Mouse (Mus musculus) T-helper 1 cell (primary cell): ENCODE data around the gene Trim33.

ENCODE experiments used
- in situ Hi-C: fragments of 300-600 bp; cut with MboI, MseI; formaldehyde crosslinking; loops from one replicate; pipeline ENCODE4 v1.15.1; 2025; ENCODE audit warnings: high pct_unique_total_duplicates

The Trim33 gene

DNA sequence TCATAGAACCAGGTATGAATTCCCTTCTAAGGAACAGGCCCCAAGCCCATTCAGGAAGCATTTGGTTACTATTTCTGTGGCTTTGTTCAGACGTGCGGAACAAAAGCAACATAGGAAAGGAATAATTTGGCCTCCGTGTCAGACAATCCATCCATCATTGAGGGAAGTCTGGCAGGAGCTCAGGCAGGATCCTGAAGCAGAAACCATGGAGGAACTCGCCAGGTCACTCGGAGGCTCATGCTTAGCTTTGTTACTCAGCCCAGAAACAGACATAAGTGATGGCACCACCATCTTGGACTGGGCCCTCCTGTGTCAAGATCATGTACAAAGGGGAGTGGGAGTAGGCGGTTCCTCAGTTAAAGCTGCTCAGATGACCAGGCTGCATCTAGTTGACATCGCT lies 82.1 kb downstream of the Trim33 start:
- in situ Hi-C loops = loop anchor here (10.0 kb wide), 1 partner anchor 136 kb away; no protein-coding TSS in a partner anchor

DNA sequence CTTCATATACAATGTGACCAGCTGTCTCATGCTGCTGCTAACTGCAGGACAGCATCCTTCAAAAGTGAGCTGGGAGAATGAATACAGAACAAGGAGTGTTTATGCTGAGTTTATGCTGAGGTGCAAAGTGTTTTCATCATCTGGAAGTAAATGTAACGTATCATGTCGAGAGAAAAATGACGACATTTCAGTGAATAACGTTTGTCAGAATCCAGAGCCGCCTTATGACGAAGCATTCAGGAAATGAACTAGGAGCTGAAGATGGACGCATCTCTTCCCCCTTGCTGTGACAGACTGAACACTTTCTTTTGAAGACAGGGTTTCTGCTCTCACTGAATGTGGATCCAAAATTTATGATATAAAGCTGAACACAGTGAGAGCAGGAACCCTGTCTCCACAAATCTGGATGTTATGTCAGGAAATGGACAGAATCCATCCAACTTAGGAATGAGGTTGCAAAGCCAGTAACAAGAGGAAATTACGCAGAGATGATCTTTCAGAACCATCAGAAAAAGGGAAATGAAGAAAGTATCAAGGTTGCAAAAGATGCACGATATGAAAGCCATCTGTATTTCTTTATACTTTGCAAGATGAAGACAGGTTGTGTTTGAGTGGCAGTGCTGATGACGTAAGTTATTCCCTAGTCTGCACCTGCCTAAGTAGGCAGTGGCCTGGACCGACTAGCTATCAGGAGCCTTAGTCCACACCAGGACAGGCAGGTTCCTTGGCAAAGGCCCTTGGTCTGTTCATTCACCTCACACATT lies 85.3 kb downstream of the Trim33 start:
- in situ Hi-C loops = loop anchor here (10.0 kb wide), 1 partner anchor 140 kb away; no protein-coding TSS in a partner anchor

DNA sequence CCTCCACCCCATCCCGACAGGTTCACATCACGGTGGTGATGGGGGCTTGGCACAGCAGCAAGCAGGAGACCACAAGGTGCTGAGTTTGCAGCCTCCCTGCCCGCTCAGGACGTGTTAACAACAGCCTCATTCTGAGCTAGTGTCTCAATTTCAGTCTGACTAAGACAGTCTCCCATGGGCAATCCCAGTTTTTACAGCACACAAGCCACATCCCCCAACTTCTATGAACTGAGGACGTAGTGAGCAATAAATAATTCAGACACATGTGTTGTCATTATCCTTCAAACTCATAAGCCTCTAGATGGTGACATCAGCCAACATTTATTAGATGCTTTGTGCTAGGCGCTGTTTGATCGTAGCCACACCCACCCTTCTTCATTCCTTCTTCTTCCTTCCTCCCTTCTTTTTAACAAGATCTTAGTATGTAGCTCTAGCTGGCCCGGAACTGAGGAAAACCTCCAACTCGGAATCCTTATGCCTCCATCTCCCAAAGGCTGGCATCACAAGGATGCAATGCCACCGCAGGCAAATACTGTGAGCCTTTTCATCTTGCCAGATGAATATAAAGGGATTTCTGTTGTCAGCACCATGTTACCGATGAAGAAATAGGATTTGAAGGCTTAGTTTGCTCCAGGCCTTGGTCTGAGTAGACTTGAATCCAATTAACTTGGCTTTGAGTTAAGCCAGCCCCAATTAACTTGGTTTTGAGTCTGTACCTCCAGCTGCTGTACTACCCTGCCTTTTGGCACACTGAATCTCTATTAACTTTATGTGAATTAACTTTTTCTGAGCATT lies 88.3 kb downstream of the Trim33 start:
- in situ Hi-C loops = loop anchor here (10.0 kb wide), 1 partner anchor 143 kb away; no protein-coding TSS in a partner anchor

DNA sequence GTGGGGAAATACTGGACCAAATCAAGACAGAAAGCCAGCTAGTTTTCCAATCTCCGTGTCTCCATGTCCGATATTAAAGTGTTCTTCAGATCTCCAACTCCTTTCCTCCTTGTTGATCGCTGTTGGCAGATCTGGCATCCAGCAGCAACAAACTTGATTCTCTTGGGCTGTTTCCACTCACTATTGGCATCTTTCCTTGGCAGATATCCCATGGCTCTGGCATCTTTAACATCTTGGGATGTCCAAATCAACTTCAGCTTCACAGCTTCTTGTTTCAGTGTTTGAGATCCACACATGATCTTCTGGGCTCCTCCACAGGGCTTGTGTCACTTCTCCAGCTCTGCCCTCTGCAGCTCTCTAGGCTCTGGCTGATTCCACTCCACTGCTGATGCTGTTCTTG lies 89.6 kb downstream of the Trim33 start:
- in situ Hi-C loops = loop anchor here (10.0 kb wide), 1 partner anchor 144 kb away; no protein-coding TSS in a partner anchor

DNA sequence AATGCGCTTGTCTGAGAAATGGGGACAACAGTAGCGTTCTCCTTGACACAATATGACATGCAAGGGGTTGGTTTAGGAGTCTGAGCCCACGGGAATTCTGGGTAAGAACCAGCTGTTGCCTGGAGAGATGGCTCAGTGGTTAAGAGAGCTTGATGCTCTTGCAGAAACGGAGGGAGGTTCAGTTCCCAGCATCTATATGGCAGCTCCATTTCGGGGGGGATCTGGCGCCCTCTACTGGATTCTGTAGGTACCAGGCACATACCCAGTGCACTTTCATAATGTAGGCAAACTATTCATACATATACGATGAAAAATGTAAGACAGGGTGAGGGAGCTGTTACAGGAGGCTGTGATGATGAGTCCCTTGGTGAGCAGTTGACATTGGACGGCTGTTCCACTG lies 94.9 kb downstream of the Trim33 start:
- in situ Hi-C loops = no loop called here

DNA sequence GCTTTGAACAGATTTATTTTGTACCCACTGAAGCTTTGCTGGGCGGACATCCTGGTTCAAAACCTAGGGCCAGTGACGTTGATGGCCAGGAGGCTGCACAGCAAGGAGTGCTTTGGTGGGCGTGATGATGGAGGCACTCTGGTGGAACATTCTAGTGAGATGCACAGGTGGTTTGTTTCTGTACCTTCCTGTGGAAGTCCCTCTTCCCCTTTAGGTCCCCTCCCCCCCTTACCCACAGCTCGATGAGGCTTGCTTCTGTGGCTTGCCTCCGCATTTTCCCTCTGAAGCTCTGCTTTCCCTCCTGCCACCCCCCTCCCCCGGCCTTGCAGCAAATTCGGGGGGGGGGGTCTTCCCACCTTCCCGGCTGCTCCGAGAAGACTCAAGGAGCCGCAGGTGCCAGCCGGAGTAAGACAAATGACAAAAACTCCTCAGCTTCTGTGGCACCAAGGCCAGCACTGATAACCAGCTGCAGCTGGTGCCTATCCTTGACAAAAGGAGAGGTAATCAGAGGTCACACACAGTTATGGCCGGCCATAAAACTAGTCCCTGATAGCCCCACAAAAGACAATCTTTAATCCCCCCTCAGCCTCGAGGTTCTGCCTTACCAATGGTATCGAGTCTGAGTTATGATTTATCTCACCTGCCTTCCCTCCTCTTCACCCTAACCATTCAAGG lies 96.2 kb downstream of the Trim33 start:
- in situ Hi-C loops = no loop called here

DNA sequence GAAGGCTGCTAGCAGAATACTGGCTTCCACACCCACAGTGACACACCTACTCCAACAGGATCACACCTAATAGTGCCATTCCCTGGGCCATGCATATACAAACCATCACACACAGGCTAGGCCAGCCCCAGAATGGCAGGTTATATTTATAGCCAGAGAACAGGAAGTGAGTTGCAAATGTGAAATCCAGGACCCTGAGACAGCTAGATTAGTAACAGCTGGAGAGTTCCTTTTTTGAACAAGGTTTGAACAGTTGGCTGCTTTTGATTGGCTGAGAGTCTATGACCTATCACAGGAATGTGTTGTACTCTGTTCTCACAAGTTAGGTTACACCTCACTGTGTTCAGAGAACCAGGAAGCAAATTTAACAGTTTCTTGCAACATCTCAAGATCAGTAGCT lies 98.9 kb downstream of the Trim33 start:
- in situ Hi-C loops = no loop called here

DNA sequence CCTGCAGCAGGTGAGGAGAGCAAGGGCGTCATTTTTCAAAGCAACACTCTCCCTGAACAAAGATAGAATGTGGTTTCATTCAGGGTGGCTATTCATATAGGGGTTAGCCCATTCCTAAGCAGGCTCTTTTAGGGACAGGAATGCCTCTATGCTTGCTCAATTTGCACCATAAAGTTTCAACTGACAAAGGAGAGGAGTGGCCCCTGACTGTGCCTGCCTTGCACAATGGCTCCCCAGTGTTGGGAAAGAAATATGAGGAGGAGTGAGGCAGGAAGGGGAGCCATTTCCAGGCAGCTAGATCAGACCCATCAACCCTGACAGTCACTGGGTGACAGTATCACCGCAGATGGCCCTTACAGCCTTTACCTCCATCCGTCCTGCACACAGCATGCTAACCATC lies 100.3 kb downstream of the Trim33 start:
- in situ Hi-C loops = no loop called here

DNA sequence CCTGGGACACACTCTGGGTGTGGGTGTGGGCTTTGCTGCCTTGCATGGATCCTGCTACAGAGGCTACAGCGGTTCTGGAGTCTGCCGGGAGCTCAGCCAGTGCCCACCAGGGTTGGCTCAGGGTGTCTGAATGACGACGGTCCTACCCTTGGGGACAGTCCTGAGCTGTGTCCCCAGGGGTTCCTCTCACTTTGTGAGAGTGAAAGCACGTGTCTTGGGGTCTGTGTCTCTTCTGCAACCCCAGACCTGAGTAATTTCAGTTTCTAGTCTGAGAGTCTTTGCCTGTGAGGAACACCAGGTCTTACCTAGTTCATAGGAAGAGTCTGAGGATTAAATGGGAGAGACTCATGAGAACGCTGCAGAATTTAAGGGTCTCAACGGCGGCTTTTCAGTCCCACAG lies 101.7 kb downstream of the Trim33 start:
- in situ Hi-C loops = no loop called here

DNA sequence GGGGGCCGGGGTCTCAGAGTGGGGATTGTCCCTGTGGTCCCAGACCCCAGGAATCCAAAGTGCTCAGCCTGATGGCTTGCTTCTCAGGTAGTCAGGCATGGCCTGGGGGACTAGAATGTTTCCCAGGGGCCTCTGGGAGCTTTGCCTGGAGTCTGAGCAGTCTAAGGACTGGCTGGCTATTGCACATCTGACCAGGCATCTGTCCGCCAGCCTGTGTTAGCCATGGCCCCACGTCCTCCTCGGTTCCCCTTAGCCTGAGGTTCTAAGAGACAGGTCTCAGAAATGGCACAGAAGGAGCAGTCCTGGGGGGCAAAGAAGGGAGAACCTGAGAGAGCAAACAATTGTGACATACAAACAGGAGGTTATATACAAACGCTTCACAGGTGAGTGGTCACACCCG lies 102.3 kb downstream of the Trim33 start:
- in situ Hi-C loops = no loop called here

DNA sequence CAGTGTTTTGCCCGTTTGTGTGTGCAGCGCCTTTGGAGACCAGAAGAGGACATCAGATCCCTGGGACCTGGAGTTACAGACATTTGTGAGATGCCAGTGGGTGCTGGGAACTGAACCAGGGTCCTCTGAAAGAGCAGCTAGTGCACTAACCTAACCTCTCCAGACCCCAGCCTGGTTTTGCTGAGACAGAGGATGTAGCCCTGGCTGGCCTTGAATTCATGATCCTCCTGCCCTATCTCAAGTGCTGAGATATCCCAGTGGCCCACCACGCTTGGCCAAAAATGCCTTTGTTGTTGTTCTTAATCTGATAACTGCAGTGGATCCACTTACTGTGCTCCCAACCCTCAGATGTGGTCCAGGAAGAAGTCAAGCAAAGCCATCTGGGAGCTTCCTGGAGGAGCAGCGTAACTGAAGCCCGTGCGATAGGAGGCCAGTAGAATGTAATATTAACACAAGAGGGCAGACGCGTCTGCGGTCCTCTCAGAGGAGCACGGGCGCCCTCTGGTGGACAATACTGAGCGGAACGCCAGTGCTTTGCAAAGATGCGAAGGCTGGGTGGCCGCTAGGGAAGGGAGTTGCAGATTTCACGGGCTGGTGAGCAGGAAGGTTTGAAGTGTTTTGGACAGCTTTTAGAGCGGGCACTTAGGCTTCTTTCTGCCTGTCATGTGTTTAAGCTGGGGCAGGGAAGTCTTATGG lies 103.9 kb downstream of the Trim33 start:
- in situ Hi-C loops = no loop called here

DNA sequence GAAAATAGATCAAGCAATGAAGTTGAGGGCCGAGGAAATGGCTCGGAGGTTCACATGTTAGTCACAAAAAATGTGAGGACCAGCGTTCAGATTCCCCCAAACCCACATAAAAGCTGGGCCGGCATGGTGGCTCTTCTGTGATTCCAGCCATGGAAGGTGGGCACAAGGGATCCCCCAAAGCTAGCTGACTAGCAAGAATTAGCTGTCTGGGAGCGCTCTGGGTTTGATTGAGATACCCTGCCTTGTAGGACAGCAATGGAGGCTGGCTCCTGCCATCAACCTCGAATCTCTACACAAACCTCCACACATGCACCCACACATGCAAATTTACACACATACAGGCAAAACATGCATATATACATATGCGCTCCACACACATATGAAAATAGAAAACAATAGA lies 105.4 kb downstream of the Trim33 start:
- in situ Hi-C loops = no loop called here

DNA sequence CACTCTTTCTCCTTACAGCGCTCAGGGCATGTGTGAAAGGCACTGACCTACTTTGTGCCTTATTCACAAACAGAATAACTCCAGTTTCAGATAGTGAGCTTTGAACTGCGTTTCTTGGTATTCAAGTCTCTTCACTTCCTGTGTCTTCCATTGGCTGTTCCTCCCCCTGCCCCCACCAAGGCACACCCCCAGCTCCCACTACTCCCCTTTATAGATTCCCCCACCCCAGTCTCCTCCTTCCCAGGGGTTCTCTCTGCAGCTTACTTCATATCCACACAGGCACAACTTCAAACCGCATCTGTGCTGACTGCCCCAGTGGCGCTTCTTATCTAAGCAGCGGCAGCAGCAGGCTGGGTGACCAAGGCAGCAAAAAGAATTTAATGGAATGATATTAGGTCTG lies 105.9 kb downstream of the Trim33 start:
- in situ Hi-C loops = no loop called here

DNA sequence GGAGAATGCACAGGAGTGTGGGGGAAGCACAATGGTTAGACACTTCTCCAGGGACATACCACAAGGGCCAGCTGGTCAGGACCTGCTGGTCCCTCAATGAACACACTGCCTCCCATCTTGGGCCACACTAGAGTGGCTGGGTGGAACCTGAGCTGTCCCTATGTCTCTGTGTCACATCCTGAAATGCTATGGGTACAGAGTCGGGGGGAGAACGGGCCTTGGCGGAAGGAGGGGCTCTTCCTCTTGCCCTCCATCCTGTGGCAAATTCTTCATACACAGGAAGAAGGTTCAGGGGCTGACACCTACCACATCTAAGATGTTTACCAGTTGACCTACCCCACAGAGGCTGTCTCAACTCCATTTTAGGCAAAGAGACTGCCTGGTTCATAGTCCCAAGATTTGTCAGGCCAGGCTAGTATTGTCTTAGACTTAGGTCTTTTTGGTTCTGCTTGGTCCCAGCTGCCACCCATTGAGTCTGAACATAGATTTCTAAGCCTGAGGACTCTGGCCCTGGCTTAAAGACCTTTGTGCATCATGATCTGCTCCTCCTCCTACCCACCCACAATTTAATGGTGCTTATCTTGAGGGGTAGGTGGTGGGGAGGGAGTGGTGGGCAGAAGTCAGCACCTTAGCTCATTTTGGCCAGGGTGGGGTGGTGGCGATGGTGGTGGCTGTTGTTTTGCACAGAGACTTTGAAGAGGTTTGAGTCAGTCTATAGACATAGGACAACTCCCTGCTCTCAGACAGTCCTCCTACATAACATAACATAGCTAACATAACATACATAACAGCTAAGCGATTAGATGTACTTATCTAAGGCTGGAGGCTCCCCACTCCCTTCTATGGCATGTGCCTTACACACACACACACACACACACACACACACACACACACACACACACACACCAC lies 106.5 kb downstream of the Trim33 start:
- in situ Hi-C loops = no loop called here

DNA sequence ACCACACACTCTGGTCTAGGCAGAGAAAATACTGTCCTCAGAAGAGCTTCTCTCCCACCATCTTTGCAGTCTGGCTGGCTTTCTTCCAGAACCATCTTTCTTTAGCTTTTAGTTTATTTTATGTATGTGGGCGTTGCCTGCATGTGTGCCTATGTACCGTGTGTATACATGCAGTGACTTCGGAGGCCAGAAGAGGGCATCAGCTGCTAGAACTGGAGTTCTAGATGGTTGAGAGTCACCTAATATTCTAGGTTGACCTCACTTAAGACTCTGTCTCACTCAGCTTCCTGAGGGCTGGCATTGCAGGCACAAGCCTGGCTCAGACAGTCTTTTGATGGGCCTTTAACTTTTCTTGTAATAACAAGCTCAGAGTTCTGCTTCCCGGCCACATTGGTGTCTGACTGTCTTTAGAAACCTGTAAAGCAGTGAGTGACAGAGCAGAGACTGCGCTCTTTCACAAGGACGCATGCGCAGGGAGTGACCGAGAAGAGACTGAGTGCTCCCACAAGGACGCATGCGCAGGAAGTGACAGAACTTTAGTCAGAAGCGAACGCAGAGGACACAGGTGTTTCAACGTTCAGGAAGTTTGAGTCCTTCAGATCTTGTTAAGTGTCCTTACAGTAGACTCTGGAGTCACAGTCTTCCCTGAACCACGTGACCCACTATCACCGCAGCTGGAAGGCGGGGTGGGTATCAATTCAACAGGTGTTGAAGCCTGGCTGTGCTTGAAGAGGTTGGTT lies 107.4 kb downstream of the Trim33 start:
- in situ Hi-C loops = no loop called here

DNA sequence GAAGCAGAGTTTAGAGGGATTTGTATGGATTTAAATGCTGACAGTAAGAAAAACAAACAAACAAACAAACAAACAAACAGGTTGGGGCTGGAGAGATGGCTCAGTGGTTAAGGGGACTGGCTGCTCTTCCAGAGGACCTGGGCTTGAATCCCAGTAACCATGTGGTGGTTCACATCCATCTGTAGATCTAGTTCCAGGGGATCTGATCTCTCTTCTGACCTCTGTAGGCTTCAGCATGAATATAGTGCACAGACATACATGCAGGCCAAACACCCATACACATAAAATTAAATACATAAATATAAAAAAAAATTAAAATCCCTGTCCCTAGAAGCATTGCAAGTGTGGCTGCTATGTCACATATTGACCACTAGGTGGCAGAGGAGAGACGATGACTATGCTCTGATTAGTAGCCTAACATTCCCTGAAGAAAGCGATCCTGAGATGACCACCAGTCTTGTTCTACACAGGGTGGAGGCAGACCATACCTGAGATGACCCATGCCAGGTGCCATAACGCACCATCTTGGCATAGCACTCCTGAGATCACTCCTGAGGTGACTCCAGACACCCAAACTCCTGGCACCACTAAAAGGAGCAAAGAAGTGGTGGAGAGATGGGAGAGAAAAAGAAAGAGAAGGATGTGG lies 113.6 kb downstream of the Trim33 start:
- in situ Hi-C loops = no loop called here

DNA sequence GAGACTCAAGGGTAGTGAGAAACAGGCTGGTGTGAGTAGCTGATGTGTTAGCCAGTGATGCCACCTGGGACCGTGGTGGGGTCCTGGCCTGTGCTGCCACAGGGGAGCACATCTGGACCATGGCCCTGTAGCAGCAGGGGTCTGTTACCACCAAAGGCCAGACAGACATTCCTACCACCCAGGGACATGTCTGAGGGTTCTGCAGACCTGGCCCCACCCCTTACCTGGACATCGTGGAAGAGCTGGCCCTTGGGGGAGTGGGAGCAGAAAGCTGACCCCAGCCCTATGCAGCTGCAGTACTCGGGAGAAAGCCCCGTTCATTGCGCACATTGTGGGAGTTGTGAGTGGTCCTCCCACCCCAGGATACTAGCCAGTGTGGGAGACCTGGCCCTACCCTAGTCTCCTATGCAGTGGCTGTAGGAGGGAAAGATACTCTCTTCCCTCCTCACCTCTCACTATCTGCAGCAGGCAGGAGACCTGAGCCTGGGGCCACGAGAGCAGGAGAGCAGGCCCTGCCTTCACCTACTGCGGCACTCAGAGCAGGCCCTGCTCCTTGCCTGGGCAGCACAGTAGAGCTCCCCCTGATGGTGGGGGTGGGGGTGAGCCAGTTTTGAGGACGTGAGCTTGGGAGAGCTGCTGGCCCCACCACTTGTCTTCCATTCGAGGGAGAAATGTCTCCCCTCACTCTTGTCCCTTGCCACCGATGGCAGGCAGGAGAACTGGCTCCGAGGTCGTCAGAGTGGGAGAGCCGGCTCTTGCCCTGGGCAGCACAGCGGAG lies 114.4 kb downstream of the Trim33 start:
- in situ Hi-C loops = no loop called here

DNA sequence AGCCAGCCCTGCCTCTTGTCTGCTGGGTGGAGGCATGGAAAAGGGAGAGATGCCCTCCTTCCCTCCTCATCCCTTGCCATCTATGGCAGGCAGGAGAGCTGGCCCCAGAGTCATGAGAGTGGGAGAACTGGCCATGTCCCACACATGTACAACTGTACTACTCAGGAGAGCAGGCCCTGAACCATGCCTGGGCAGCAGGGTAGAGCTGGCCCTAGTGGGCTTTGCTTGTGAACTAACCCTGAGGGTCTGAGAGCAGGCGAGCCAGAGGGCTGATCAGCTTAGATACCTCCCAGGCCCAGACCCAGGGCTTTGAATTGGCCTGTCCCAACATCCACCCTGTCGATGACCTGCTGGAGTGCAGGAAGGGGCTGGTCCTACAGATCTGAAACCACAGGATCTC lies 115.0 kb downstream of the Trim33 start:
- in situ Hi-C loops = no loop called here

DNA sequence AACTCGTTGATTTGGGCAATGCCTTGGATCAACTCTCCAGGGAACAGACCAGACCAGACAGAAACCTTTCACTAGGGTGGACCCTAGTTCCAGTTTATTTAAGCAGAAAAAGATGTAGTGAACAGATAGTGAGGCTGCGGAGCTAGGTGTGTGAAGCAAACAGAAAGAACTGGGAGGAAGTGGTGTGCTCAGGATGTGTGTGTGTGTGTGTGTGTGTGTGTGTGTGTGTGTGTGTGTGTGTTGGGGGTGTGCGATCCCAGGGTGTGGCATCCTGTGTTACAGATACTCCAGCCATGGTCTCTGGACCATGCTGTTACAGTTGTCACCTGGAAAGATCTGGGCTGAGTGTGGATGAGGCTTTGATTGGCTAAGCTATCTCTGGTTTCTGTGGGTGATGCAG lies 118.4 kb downstream of the Trim33 start:
- in situ Hi-C loops = loop anchor here (5.0 kb wide), 1 partner anchor 340 kb away; the partner anchor contains the start of genes Gm10964 and Olfml3
